Mouse (Mus musculus): ENCODE data around the gene Vmn1r52. TPM values are rescaled to one million over a fixed set of nuclear protein-coding genes. Genes with fewer than 3 reads are reported as not detected.

Vmn1r52 gene
- polyA plus RNA-seq (2014; fragmentation: Illumina TruSeq; extraction: RNeasy Lipid Tissue Mini Kit (QIAGEN cat#74804); ENCODE audit: low read depth, low replicate concordance), result not detected

GRCm38 (mm10) chr6:90174508-90174907 lies at the start of gene Vmn1r52:
TSS of gene Vmn1r52 (plus strand) at chr6:90174808.

GRCm38 (mm10) chr6:90202493-90202892 lies 27.9 kb downstream of the Vmn1r52 start, which contains the start of gene V1ra8:
TSS of gene V1ra8 (plus strand) at chr6:90202793.

GRCm38 (mm10) chr6:90224338-90224737 lies 49.7 kb downstream of the Vmn1r52 start, which contains the start of gene Vmn1r53:
TSS of gene Vmn1r53 (minus strand) at chr6:90224438.

Other genes starting within 250 kb of the Vmn1r52 start
- gene Vmn1r45, start 234.2 kb upstream of the Vmn1r52 start, polyA plus RNA-seq (2014; fragmentation: Illumina TruSeq; extraction: RNeasy Lipid Tissue Mini Kit (QIAGEN cat#74804); ENCODE audit: low read depth, low replicate concordance), result not detected
- not detected for gene Vmn1r46, start 205.5 kb upstream of the Vmn1r52 start, polyA plus RNA-seq (2014; fragmentation: Illumina TruSeq; extraction: RNeasy Lipid Tissue Mini Kit (QIAGEN cat#74804); ENCODE audit: low read depth, low replicate concordance)
- gene Vmn1r47, start 158.7 kb upstream of the Vmn1r52 start, polyA plus RNA-seq (2014; fragmentation: Illumina TruSeq; extraction: RNeasy Lipid Tissue Mini Kit (QIAGEN cat#74804); ENCODE audit: low read depth, low replicate concordance), result not detected
- gene Vmn1r48, start 138.0 kb upstream of the Vmn1r52 start, polyA plus RNA-seq (2014; fragmentation: Illumina TruSeq; extraction: RNeasy Lipid Tissue Mini Kit (QIAGEN cat#74804); ENCODE audit: low read depth, low replicate concordance), result not detected
- not detected for gene Vmn1r49, start 96.3 kb upstream of the Vmn1r52 start, polyA plus RNA-seq (2014; fragmentation: Illumina TruSeq; extraction: RNeasy Lipid Tissue Mini Kit (QIAGEN cat#74804); ENCODE audit: low read depth, low replicate concordance)
- not detected for gene Vmn1r50, start 73.4 kb upstream of the Vmn1r52 start, polyA plus RNA-seq (2014; fragmentation: Illumina TruSeq; extraction: RNeasy Lipid Tissue Mini Kit (QIAGEN cat#74804); ENCODE audit: low read depth, low replicate concordance)
- not detected for gene Vmn1r51, start 52.2 kb upstream of the Vmn1r52 start, polyA plus RNA-seq (2014; fragmentation: Illumina TruSeq; extraction: RNeasy Lipid Tissue Mini Kit (QIAGEN cat#74804); ENCODE audit: low read depth, low replicate concordance)
- not detected for gene V1ra8, start 28.0 kb downstream of the Vmn1r52 start, polyA plus RNA-seq (2014; fragmentation: Illumina TruSeq; extraction: RNeasy Lipid Tissue Mini Kit (QIAGEN cat#74804); ENCODE audit: low read depth, low replicate concordance)
- gene Vmn1r53, start 49.6 kb downstream of the Vmn1r52 start, polyA plus RNA-seq (2014; fragmentation: Illumina TruSeq; extraction: RNeasy Lipid Tissue Mini Kit (QIAGEN cat#74804); ENCODE audit: low read depth, low replicate concordance), result not detected
- not detected for gene Vmn1r54, start 71.5 kb downstream of the Vmn1r52 start, polyA plus RNA-seq (2014; fragmentation: Illumina TruSeq; extraction: RNeasy Lipid Tissue Mini Kit (QIAGEN cat#74804); ENCODE audit: low read depth, low replicate concordance)
- gene BC048671, start 126.4 kb downstream of the Vmn1r52 start, polyA plus RNA-seq (2014; fragmentation: Illumina TruSeq; extraction: RNeasy Lipid Tissue Mini Kit (QIAGEN cat#74804); ENCODE audit: low read depth, low replicate concordance), result not detected
- gene Chst13, start 150.4 kb downstream of the Vmn1r52 start, polyA plus RNA-seq (2014; fragmentation: Illumina TruSeq; extraction: RNeasy Lipid Tissue Mini Kit (QIAGEN cat#74804); ENCODE audit: low read depth, low replicate concordance), result not detected
- gene Uroc1, start 158.5 kb downstream of the Vmn1r52 start, polyA plus RNA-seq (2014; fragmentation: Illumina TruSeq; extraction: RNeasy Lipid Tissue Mini Kit (QIAGEN cat#74804); ENCODE audit: low read depth, low replicate concordance), result not detected
- 14.3 TPM for gene Zxdc, start 194.7 kb downstream of the Vmn1r52 start, polyA plus RNA-seq (2014; fragmentation: Illumina TruSeq; extraction: RNeasy Lipid Tissue Mini Kit (QIAGEN cat#74804); ENCODE audit: low read depth, low replicate concordance)